Mouse (Mus musculus): ENCODE results near the gene Nfix. TPM values are rescaled to one million over a fixed set of nuclear protein-coding genes. Genes with fewer than 3 reads are reported as not detected.

Nfix gene
- polyA plus RNA-seq, 1 experiment from 2014 or later: 36.6 TPM

GRCm38 (mm10) chr8:84708071-84708541 lies 92.0 kb downstream of the Nfix start:
- Histone ChIP-seq H3K4me2 (replicated peaks; ENCODE audit: low read depth) (peak overlapping the region; percentile 50), H3K27ac (replicated peaks) (peak overlapping the region; percentile 89), H3K27me3 (ENCODE audit: control insufficient read depth, insufficient read depth, low read length) (no peaks in the 10 kb centered on the region), H3K4me1 (replicated peaks; ENCODE audit: control insufficient read depth, insufficient read depth) (peaks cover 5% of the 10 kb centered on the region; the same call in 1 of the 2 replicates), H3K9ac (ENCODE audit: low read length) (no peak overlapping the region; the same call in 1 of the 2 replicates), H3K36me3 (ENCODE audit: control insufficient read depth, insufficient read depth, low read length) (peaks cover 5% of the 10 kb centered on the region; the same call in 1 of the 2 replicates), H3K4me3 (ENCODE audit: low read depth, low read length) (no peak overlapping the region), H3K9me3 (ENCODE audit: control insufficient read depth, low read length) (no peaks in the 10 kb centered on the region)
- TF ChIP-seq CTCF (IDR thresholded peaks at IDR 0.05; ENCODE audit: low read depth) (no peak), EP300 (optimal IDR thresholded peaks at IDR 0.05) (no peak)
- DNase-seq (ENCODE audit: low spot score) (no peak), ATAC-seq (ENCODE audit: low FRiP score, low TSS enrichment) (no peak; the same call in 1 of the 2 replicates)
- 42% methylated on average over 14 of the region's 15 CpGs for WGBS

GRCm38 (mm10) chr8:84707267-84707883 lies 92.8 kb downstream of the Nfix start:
- Histone ChIP-seq H3K4me3 (ENCODE audit: low read depth, low read length) (peak overlapping the region; percentile 32), H3K27ac (replicated peaks) (peak overlapping the region; percentile 89), H3K9ac (ENCODE audit: low read length) (peak overlapping the region; percentile 57), H3K4me1 (replicated peaks; ENCODE audit: control insufficient read depth, insufficient read depth) (peaks cover 2% of the 10 kb centered on the region; the same call in 1 of the 2 replicates), H3K9me3 (ENCODE audit: control insufficient read depth, low read length) (no peaks in the 10 kb centered on the region), H3K36me3 (ENCODE audit: control insufficient read depth, insufficient read depth, low read length) (peaks cover 5% of the 10 kb centered on the region; the same call in 1 of the 2 replicates), H3K4me2 (replicated peaks; ENCODE audit: low read depth) (peak overlapping the region; percentile 50), H3K27me3 (ENCODE audit: control insufficient read depth, insufficient read depth, low read length) (no peaks in the 10 kb centered on the region)
- no peak for TF ChIP-seq EP300 (optimal IDR thresholded peaks at IDR 0.05)
- no peak for TF ChIP-seq CTCF (IDR thresholded peaks at IDR 0.05; ENCODE audit: low read depth)
- DNase-seq (ENCODE audit: low spot score) (peak; percentile 95), ATAC-seq (ENCODE audit: low FRiP score, low TSS enrichment) (peak; percentile 84)
- 30% methylated on average over 22 of the region's 22 CpGs for WGBS

- no peak for TF ChIP-seq EP300 (optimal IDR thresholded peaks at IDR 0.05)
- no peak for TF ChIP-seq CTCF (IDR thresholded peaks at IDR 0.05; ENCODE audit: low read depth)
- DNase-seq (ENCODE audit: low spot score) (peak; percentile 79), ATAC-seq (ENCODE audit: low FRiP score, low TSS enrichment) (peak; percentile 30)
- peaks cover 5% of the 10 kb centered on the region; the same call in 1 of the 2 replicates for H3K36me3 ChIP-seq (ENCODE audit: control insufficient read depth, insufficient read depth, low read length)
- H3K4me3 ChIP-seq (ENCODE audit: low read depth, low read length): peak overlapping the region; percentile 32
- 43% methylated on average over 42 of the region's 45 CpGs for WGBS
- peak overlapping the region; percentile 50 for H3K4me2 ChIP-seq (replicated peaks; ENCODE audit: low read depth)
- H3K9me3 ChIP-seq (ENCODE audit: control insufficient read depth, low read length): no peaks in the 10 kb centered on the region
- peaks cover 2% of the 10 kb centered on the region; the same call in 1 of the 2 replicates for H3K4me1 ChIP-seq (replicated peaks; ENCODE audit: control insufficient read depth, insufficient read depth)
- peak overlapping the region; percentile 89 for H3K27ac ChIP-seq (replicated peaks)
- H3K9ac ChIP-seq (ENCODE audit: low read length): peak overlapping the region; percentile 57
- no peaks in the 10 kb centered on the region for H3K27me3 ChIP-seq (ENCODE audit: control insufficient read depth, insufficient read depth, low read length)
Measured at GRCm38 (mm10) chr8:84706610-84707266, 93.4 kb downstream of the Nfix start.

GRCm38 (mm10) chr8:84705960-84706359 lies 94.2 kb downstream of the Nfix start:
- Histone ChIP-seq H3K4me3 (ENCODE audit: low read depth, low read length) (peak overlapping the region; percentile 35), H3K9ac (ENCODE audit: low read length) (peak overlapping the region; percentile 50; the same call in 1 of the 2 replicates), H3K27me3 (ENCODE audit: control insufficient read depth, insufficient read depth, low read length) (no peaks in the 10 kb centered on the region), H3K4me2 (replicated peaks; ENCODE audit: low read depth) (peak overlapping the region; percentile 60), H3K36me3 (ENCODE audit: control insufficient read depth, insufficient read depth, low read length) (0 out of 2 replicates have a peak, but pooled peaks cover 2% of the 10 kb centered on the region), H3K4me1 (replicated peaks; ENCODE audit: control insufficient read depth, insufficient read depth) (peaks cover 2% of the 10 kb centered on the region; the same call in 1 of the 2 replicates), H3K27ac (replicated peaks) (no peak overlapping the region), H3K9me3 (ENCODE audit: control insufficient read depth, low read length) (no peaks in the 10 kb centered on the region)
- WGBS: 50% methylated on average over 12 of the region's 12 CpGs
- no peak for DNase-seq (ENCODE audit: low spot score)
- no peak for ATAC-seq (ENCODE audit: low FRiP score, low TSS enrichment)
- TF ChIP-seq EP300 (optimal IDR thresholded peaks at IDR 0.05): no peak
- TF ChIP-seq CTCF (IDR thresholded peaks at IDR 0.05; ENCODE audit: low read depth): no peak

GRCm38 (mm10) chr8:84704867-84705831 lies 95.0 kb downstream of the Nfix start:
- H3K9ac ChIP-seq (ENCODE audit: low read length): peak overlapping the region; percentile 50
- no peaks in the 10 kb centered on the region for H3K9me3 ChIP-seq (ENCODE audit: control insufficient read depth, low read length)
- H3K27me3 ChIP-seq (ENCODE audit: control insufficient read depth, insufficient read depth, low read length): no peaks in the 10 kb centered on the region
- peak overlapping the region; percentile 60 for H3K4me2 ChIP-seq (replicated peaks; ENCODE audit: low read depth)
- peak overlapping the region; percentile 35 for H3K4me3 ChIP-seq (ENCODE audit: low read depth, low read length)
- TF ChIP-seq EP300 (optimal IDR thresholded peaks at IDR 0.05): no peak
- TF ChIP-seq CTCF (IDR thresholded peaks at IDR 0.05; ENCODE audit: low read depth): no peak
- ATAC-seq (ENCODE audit: low FRiP score, low TSS enrichment) (no peak), DNase-seq (ENCODE audit: low spot score) (peak; percentile 60)
- WGBS: 22% methylated on average over 51 of the region's 61 CpGs
- peaks cover 2% of the 10 kb centered on the region; the same call in 1 of the 2 replicates for H3K4me1 ChIP-seq (replicated peaks; ENCODE audit: control insufficient read depth, insufficient read depth)
- 0 out of 2 replicates have a peak, but pooled peaks cover 2% of the 10 kb centered on the region for H3K36me3 ChIP-seq (ENCODE audit: control insufficient read depth, insufficient read depth, low read length)
- peak overlapping the region; percentile 45; the same call in 1 of the 2 replicates for H3K27ac ChIP-seq (replicated peaks)

All from stomach, postnatal 0 days (tissue).